Mouse (Mus musculus): Measurements from ENCODE around the gene Ikzf1.

Gene Ikzf1

DNA sequence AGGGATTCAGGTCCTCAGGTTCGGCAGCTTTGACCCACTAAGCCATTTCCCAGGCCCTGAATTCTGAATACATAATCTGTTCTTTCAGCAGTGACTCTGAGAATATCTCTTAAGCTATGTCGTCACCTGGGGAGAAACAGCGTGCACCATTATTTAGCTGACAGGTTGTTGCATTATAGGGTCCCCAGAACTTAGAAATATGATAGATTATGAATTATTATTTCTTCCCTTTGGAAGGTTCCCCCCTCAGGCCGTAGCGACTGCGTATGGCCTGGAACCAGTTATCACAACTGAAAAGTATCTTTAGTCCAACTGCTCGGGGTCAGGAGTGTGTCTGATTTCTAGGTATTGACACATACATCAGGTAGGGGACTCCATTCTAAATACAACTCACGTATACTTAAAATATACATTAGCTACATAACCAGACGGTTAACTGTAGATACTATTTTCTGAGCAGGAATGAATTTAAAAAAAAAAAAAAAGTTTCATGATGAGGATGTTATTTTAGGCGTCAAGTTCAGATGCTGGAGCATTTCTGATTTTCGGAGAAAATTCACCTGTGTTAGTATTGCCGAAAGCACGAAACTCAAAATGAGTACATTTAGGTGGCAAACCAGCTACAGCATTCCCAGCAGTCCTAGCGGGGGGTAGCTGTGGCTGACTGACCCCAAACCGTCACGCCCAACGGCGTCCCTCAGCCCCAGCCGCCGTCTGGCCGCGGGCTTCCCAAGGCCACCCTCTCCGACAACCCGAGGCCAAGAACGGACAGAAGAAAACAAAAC lies 123.4 kb downstream of the Ikzf1 start:
- DNase-seq (ENCODE audit: low read depth, low spot score): no peak

DNA sequence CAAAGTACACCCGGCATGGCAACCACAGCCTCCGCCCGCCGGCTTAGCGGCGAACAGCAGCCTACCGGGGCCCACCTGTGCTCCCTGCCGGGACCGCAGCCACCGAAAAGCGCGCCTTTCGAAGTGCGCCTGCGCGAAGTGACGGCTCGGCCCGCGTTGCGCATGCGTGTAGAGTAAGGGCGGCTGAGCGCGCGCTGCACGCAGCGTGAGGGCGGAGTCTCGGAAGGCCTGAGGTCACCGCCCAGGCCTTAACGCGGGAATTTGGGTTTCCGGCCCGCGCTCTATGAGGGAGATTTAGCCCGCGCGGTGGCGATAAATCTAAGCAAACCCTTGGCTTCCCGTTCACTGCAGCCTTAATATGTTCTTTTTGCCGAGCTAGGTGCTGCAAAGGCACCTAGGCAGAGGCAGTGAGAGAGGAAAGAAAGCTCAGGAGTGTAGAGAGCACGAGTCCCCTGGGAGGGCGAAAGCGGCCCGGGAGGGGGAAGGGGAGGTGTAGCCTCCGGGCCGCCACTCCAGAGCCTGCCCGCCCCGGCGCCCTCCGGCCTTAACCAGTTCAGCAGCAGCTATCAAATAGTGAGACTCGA lies 124.1 kb downstream of the Ikzf1 start, which contains the start of gene Fignl1:
Gene Fignl1, minus strand, starts transcription at position 143 of the 584 bp plus-strand sequence.
- DNase-seq (ENCODE audit: low read depth, low spot score): peak; percentile 99

DNA sequence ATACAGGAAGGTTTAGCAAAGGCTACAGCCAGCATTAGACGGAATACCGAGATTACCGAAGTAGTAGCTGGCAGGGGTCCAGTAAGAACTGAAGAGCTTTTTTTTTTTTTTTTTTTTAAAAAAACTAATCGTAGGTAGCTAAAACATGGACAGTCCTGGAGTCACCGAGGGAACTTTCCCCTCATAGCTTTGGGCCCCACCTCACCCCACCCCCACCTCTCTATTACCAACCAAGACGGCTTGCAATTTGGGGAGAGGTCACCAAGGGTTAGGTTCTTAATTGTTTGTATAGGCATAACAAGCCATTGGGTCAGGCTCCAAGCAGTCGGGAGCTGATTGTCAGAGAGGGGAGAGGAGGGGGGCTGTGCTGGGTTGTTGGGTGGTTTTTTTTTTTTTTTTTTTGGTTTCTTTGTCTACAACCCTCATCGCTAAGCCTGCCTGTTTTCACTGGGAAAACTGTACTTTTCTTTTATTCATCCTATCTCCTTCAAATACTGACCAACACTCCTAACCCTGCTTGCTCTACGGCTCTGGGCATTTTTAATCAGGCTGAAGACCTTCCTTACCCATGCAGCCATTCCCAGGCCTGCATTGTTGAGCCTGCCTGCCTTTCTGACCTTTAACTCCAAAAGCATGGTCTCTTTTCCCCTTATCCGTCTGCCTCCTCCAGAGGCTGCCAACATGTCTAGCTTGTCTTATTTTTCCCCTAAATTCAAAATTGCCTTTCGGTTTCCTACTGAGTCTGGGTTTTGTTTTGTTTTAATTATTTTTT lies 124.8 kb downstream of the Ikzf1 start:
- DNase-seq (ENCODE audit: low read depth, low spot score): peak; percentile 87

DNA sequence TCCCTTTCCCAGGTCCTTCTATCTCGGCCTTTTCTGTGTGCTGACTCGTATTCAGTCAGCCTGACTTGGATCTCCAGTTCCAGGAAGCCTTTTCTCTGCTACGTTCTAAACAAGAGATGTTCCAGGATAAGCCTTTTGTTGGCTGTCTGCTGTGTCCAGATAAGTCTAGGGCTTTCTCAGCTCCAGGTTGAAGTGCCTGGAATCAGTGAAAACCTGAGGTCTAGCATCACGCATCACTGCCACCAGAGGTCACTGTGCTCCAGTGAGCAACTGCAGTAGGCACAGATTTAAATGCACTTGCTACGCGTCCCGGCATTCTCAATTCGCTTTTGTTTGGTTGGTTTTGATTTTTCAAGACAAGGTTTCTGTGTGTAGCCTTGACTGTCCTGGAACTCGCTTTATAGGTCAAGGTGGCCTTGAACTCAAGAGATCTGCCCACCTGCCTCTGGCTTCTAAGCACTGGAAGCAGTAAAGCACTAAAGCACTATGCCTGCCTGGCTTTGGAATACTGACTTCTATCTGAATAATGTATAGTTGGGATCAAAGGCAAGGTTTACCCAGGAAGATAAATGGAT lies 127.2 kb downstream of the Ikzf1 start:
- peak; percentile 94 for DNase-seq (ENCODE audit: low read depth, low spot score)

DNA sequence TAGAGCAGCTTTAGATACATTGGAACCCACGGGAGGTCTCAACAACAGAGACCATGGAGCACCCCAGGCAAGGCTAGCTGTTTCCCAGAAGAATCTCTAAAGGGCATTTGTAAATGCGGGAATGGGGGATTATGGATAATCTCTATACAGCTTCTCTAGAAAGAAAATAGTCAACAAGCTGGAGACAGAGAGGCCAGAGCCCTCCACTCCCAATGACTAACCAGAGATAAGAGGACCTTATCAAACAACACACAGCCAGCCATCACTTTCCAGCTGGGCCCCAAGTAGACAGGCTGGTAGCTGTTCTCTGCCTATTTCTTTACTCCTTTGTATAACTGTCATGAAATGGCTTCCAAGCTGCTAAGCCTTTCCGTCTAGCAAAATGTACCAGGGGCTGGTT lies 130.9 kb downstream of the Ikzf1 start:
- no peak for DNase-seq (ENCODE audit: low read depth, low spot score)

DNA sequence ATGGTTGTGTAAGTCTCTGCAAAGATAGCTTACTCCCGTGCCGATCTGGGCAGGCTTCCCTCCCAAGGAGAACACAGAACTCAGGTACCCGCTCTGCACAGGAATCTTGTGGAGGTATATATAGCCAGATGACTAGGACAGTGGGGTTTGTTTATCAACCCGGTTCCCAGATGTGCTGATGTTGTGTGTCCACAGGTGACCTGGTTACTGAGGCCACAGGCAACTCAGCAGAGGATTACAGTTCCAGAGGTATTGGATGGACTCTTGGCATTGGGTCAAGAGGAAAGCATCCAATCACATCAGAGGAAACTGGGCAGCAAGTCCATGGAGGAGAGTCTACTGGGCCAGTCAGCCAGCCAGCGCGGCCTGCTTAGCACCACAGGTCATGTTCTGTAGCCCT lies 134.0 kb downstream of the Ikzf1 start:
- no peak for DNase-seq (ENCODE audit: low read depth, low spot score)

DNA sequence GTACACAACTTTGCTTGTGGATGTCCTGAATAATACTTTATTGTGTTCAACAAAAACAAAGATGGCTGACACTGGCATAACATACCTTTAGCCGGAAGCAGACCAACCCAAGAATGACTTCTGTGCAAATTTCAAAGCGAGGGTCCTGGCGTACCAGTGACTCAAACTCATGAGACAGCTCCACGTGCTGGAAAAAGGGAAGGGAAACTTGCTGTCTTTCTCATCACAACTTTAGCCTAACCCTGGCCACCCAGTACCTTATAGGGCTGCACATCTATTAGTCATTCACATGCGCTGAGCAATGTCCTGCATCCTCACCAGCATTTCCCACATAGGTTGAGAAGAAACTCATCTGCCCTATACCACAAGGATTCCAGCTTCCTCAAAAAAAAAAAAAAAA lies 134.4 kb downstream of the Ikzf1 start:
- DNase-seq (ENCODE audit: low read depth, low spot score): no peak

DNA sequence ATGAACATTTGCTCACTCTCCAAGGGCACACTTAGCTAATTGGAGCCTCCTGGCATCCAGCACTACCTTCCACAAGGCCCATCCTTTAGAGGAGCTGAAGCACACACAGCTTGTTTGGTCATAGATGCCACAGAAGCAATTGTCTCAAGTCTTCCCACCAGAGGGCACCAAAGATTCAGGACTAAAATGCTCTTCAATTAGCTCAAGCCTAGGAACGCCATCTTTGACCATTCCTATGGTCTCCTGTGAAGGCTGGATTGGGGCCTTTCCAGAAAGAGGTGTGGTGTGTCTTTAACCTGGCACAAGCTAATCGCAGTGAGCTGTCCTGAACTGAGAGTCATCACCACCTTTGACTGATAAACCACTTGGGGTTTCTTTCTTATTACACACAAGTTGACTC lies 135.4 kb downstream of the Ikzf1 start:
- DNase-seq (ENCODE audit: low read depth, low spot score): peak; percentile 95

DNA sequence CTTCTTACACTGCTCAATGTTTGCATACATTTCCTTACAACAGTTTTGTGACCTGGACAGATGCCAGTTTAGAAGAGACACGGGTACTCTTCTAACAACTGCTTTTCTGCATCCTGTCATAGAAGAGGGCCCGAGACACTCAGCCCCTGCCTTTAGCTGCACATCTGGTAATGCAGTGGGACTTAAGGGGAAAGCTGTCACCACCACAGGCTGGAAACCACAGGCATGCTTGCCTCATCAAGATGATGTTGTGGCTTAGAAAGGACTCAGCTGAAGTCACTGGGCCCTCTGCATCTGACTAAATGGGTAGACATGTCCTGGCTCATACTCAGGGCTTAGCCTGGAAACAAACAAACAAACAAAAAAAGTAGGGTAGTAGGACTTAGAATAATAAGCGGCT lies 135.9 kb downstream of the Ikzf1 start:
- no peak for DNase-seq (ENCODE audit: low read depth, low spot score)

DNA sequence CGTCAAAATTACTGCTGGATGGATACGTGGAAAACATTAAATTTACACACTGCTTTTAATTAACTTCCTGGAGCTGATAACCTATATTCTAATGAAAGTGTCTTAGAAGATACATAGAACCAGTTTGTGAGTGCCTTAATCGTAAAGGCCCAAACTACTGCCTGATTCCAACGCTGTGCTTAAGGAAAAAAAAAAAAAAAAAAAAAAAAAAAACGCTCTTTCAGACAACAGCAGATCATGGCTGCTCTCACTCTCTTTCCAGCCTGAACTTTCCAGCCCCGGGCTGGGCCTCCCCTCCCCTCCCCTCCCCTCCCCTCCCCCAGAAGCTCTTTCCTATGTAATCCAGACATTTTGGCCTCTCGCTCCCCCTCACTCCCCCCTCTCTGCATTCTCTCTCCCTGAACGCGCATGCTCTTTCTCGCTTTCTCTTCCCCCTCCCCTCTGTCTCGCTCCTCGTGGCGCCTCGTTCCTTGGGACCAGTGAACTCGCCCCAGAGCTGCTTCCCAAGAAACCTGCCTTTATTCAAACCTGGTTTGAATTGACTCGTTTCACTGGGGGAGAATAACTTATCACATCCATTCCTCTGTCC lies 136.7 kb downstream of the Ikzf1 start:
- peak; percentile 96 for DNase-seq (ENCODE audit: low read depth, low spot score)
